Mouse (Mus musculus) G1E (cell line): ENCODE data around the gene Ube2v1. TPM values are rescaled to one million over a fixed set of nuclear protein-coding genes. Genes with fewer than 3 reads are reported as not detected.

Experiments used
- ATAC-seq: 2 replicates; pipeline ENCODE4 v1.8.0; 2016; ENCODE audit warnings: mild to moderate bottlenecking; ENCODE audit not compliant: insufficient number of reproducible peaks, poor library complexity, low FRiP score, severe bottlenecking; ENCODE audit errors: extremely low read depth
- DNase-seq: peaks from one replicate; pipeline ENCODE4 v3.0.0; 2012; ENCODE audit warnings: low spot score
- H3K27me3 ChIP-seq: 2 replicates; pipeline ENCODE4 v1.6.1; 2012; ENCODE audit warnings: mild to moderate bottlenecking, low read length, inconsistent platforms; ENCODE audit not compliant: insufficient read depth
- H3K36me3 ChIP-seq: replicated peaks from 2 replicates; pipeline ENCODE3; 2012; ENCODE audit warnings: mild to moderate bottlenecking, inconsistent platforms
- H3K4me1 ChIP-seq: 2 replicates; pipeline ENCODE4 v1.6.1; 2012; ENCODE audit warnings: low read depth, low read length, inconsistent platforms, mixed read lengths; ENCODE audit not compliant: insufficient read depth
- H3K4me3 ChIP-seq: 2 replicates; pipeline ENCODE4 v1.5.1; 2012; ENCODE audit warnings: low read depth, mild to moderate bottlenecking, inconsistent platforms, low read length, moderate library complexity, mixed read lengths
- H3K9me3 ChIP-seq: replicated peaks from 2 replicates; pipeline ENCODE4 v1.6.1; 2012; ENCODE audit warnings: inconsistent platforms
- CTCF ChIP-seq: IDR thresholded peaks from 2 replicates; pipeline ENCODE4 v1.5.1; 2012; ENCODE audit warnings: low read depth, low read length, inconsistent platforms, mixed read lengths
- GATA1 ChIP-seq: IDR thresholded peaks from 2 replicates; pipeline ENCODE4 v1.6.1; 2012; ENCODE audit warnings: borderline replicate concordance, low read length, inconsistent platforms, mixed read lengths
- GATA2 ChIP-seq: IDR thresholded peaks from 2 replicates; pipeline ENCODE4 v1.6.1; 2012; ENCODE audit warnings: low read depth, low read length, inconsistent platforms, borderline replicate concordance
- POLR2AphosphoS5 ChIP-seq: IDR thresholded peaks from 2 replicates; pipeline ENCODE4 v1.6.1; 2012; ENCODE audit warnings: low read depth, low read length, inconsistent platforms; ENCODE audit not compliant: insufficient replicate concordance
- TAL1 ChIP-seq: conservative IDR thresholded peaks from 2 replicates; pipeline ENCODE4 v1.6.1; 2012; ENCODE audit warnings: low read depth, low read length, inconsistent platforms, mixed read lengths
- polyA plus RNA-seq: library from polyadenylated mRNA; stranded (reverse); fragments of >175 nt; gene quantifications from 2 replicates; pipeline ENCODE4 v1.2.3, GENCODE M21; 2012
- total RNA-seq, 2 experiments: library from RNA; stranded (forward) in 1 of 2; stranded (reverse) in 1 of 2; fragments of 200-1000 nt in 1 of 2; fragments of >200 nt in 1 of 2; fragmentation: Nextera tagmentation in 1 of 2; gene quantifications; 2 replicates each; pipeline ENCODE4 v1.2.3; 2014 to 2017

The Ube2v1 gene
- total and polyA plus RNA-seq, 3 experiments = 83.9 to 203 (median 149) TPM

DNA sequence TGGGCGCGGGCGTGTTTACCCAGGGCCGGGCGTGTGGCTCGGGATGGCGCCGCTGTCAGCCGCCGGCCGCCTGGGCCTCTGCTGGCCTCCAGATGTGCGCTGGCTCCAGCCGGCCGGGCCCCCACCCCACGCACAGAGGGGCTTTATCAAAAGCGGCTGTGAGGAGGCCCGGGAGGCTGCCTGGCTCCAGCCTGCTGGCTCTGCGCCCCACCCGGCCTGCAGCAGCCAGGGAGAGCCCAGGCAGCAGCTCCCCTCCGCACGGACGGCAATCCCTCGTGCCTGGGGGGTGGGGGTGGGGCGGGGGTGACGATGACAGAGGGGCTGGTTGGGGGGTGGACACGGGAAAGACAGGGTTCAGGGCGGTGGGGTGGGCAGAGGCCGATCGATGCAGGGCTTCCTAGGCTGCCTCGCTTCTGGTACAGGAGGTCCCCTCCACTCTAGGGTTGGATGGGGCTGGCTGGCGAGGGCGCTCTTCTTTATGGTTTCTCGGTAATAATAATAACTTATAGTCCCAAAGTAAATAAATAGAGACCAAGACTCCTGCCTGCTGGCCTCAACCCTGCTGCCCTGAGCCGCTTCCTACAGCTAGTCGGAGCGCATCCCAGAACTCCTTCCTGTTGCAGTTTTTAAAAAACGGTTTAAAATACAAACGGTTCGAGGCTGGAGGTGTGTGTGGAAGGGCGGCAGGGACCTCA is 34.3 kb downstream of the Ube2v1 start:
- Histone ChIP-seq H3K9me3 (no peaks in the 10 kb centered on the region), H3K27me3 (peaks cover 50% of the 10 kb centered on the region), H3K4me1 (no peaks in the 10 kb centered on the region), H3K36me3 (no peaks in the 10 kb centered on the region), H3K4me3 (no peak overlapping the region)
- DNase-seq (no peak), ATAC-seq (no peak)
- TF ChIP-seq TAL1 (no peak), GATA1 (no peak), GATA2 (no peak), POLR2AphosphoS5 (no peak), CTCF (no peak)

- Histone ChIP-seq H3K4me3 (no peak overlapping the region), H3K36me3 (no peaks in the 10 kb centered on the region), H3K9me3 (no peaks in the 10 kb centered on the region), H3K27me3 (peaks cover 43% of the 10 kb centered on the region), H3K4me1 (no peaks in the 10 kb centered on the region)
- ATAC-seq (no peak), DNase-seq (no peak)
- TF ChIP-seq POLR2AphosphoS5 (no peak), GATA1 (no peak), CTCF (no peak), TAL1 (no peak), GATA2 (no peak)
These were observed 35.0 kb downstream of the Ube2v1 start for GRCm38 (mm10) chr2:167596726-167597491.

GRCm38 (mm10) chr2:167596262-167596661 is 35.6 kb downstream of the Ube2v1 start:
- no peak for ATAC-seq
- H3K36me3 ChIP-seq = no peaks in the 10 kb centered on the region
- H3K9me3 ChIP-seq = no peaks in the 10 kb centered on the region
- H3K4me1 ChIP-seq = no peaks in the 10 kb centered on the region
- peaks cover 45% of the 10 kb centered on the region for H3K27me3 ChIP-seq
- H3K4me3 ChIP-seq = no peak overlapping the region
- TF ChIP-seq GATA1 (no peak), TAL1 (no peak), POLR2AphosphoS5 (no peak), CTCF (no peak), GATA2 (no peak)
- DNase-seq = no peak

DNA sequence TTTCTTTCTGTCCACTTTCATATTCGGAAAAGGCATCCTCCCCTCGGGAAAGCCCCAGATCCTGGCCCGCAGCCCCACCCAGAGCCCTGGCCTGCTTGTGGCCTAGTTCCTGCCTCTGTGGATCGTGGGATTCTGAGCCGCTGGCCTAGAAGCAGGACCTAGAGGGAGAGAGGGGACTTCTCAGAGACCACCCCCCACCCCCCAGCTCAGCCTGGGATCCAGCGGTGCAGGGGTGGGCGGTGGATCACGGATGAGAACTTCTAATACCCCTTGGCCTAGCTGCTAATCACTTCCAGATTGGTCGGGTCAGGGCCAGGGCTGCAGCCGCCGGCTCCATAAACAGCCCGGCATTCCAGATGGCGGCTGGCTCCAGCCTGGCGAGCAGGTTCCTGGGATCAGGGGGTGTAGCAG is 36.1 kb downstream of the Ube2v1 start:
- Histone ChIP-seq H3K4me3 (no peak overlapping the region), H3K27me3 (peaks cover 41% of the 10 kb centered on the region), H3K9me3 (no peaks in the 10 kb centered on the region), H3K36me3 (no peaks in the 10 kb centered on the region), H3K4me1 (no peaks in the 10 kb centered on the region)
- ATAC-seq (no peak), DNase-seq (no peak)
- TF ChIP-seq GATA1 (no peak), POLR2AphosphoS5 (no peak), CTCF (no peak), TAL1 (no peak), GATA2 (no peak)

DNA sequence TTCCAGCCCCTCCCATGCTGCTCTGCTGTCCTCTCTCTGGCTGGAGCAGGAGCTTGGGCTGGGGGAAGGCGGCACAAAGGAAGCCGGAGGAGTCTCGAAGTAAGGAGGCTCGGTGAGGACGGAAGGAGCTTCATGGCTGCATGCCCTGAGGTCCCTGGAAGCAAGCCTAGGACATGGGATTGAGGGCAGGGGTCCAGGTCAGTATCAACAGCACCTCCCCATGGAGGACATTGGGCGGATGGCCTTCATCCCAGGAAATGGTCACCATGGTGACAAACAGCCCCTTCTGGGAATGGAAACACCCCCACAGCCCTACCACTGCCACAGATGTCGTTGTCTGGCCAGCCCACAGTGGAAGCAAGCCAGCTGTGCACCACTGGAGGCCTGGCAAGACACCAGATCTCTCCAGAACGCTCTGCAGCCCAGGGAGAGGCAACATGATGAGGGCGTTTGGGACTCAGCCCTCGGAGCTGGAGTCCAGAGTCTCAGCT is 37.4 kb downstream of the Ube2v1 start:
- no peaks in the 10 kb centered on the region for H3K4me1 ChIP-seq
- DNase-seq (no peak), ATAC-seq (no peak)
- no peak overlapping the region for H3K4me3 ChIP-seq
- no peaks in the 10 kb centered on the region for H3K9me3 ChIP-seq
- H3K27me3 ChIP-seq = peaks cover 35% of the 10 kb centered on the region
- no peak for TF ChIP-seq CTCF
- TF ChIP-seq POLR2AphosphoS5 = no peak
- TF ChIP-seq GATA1 = no peak
- no peak for TF ChIP-seq TAL1
- TF ChIP-seq GATA2 = no peak
- H3K36me3 ChIP-seq = no peaks in the 10 kb centered on the region
